Mouse (Mus musculus) embryonic facial prominence, embryonic 11.5 days (tissue): Measurements from ENCODE around the gene Dock4. TPM values are rescaled to one million over a fixed set of nuclear protein-coding genes. Genes with fewer than 3 reads are reported as not detected.
A peak's percentile ranks its signal among the peaks of the same experiment; 100 is the strongest.

Source experiments
- ATAC-seq: fragments of 200-750 bp; cut with Nextera tagmentation; replicated peaks from 2 replicates; pipeline ENCODE4 v1.8.0; 2017; ENCODE audit warnings: low read depth; ENCODE audit not compliant: insufficient number of reproducible peaks, low FRiP score, low TSS enrichment
- DNase-seq: peaks from one replicate; pipeline ENCODE4 v3.0.0-alpha.2; 2015; ENCODE audit warnings: low spot score
- H3K27ac ChIP-seq: fragments of 300-500 bp; sonication (generic); replicated peaks from 2 replicates; pipeline ENCODE4 v1.5.1; 2014; ENCODE audit warnings: mild to moderate bottlenecking, low read depth, low read length, control low read depth
- H3K27me3 ChIP-seq: fragments of 300-500 bp; sonication (generic); 2 replicates; pipeline ENCODE4 v1.6.1; 2014; ENCODE audit warnings: mild to moderate bottlenecking, low read length, moderate library complexity, mixed read lengths; ENCODE audit not compliant: control insufficient read depth, insufficient read depth
- H3K36me3 ChIP-seq: fragments of 300-500 bp; sonication (generic); replicated peaks from 2 replicates; pipeline ENCODE4 v1.6.1; 2014; ENCODE audit warnings: low read depth, mild to moderate bottlenecking, low read length, moderate library complexity, mixed read lengths; ENCODE audit not compliant: control insufficient read depth, insufficient read depth
- H3K4me1 ChIP-seq: fragments of 300-500 bp; sonication (generic); 2 replicates; pipeline ENCODE4 v1.6.1; 2014; ENCODE audit warnings: low read length, mixed read lengths; ENCODE audit not compliant: control insufficient read depth, insufficient read depth
- H3K4me2 ChIP-seq: fragments of 300-500 bp; sonication (generic); 2 replicates; pipeline ENCODE4 v1.6.1; 2014; ENCODE audit warnings: low read depth, mild to moderate bottlenecking, control low read depth, low read length, moderate library complexity
- H3K4me3 ChIP-seq: fragments of 300-500 bp; sonication (generic); 2 replicates; pipeline ENCODE4 v1.5.1; 2014; ENCODE audit warnings: low read depth, low read length, control low read depth
- H3K9ac ChIP-seq: fragments of 300-500 bp; sonication (generic); replicated peaks from 2 replicates; pipeline ENCODE4 v1.6.1; 2014; ENCODE audit warnings: mild to moderate bottlenecking, control low read depth, low read length
- H3K9me3 ChIP-seq: fragments of 300-500 bp; sonication (generic); replicated peaks from 2 replicates; pipeline ENCODE4 v1.6.1; 2016; ENCODE audit warnings: mild to moderate bottlenecking, low read length, inconsistent platforms, mixed read lengths; ENCODE audit not compliant: control insufficient read depth
- WGBS: fragments of 180-500 bp; shearing (Covaris S2); extraction: QIAGEN DNeasy Blood & Tissue Kit; methylation state at CpG from one replicate; pipeline ENCODE4 v1.1.7; 2014; 5-methylcytosine and 5-hydroxymethylcytosine counted together
- polyA plus RNA-seq: library from polyadenylated mRNA; unstranded; fragments of >200 nt; fragmentation: Nextera tagmentation; extraction: Ambion mirVana; gene quantifications from 2 replicates; pipeline ENCODE4 v1.2.1, GENCODE M21; 2014

Dock4 gene
- polyA plus RNA-seq, 1 experiment from 2014 or later: 10.7 TPM

GRCm38 (mm10) chr12:40795768-40796167 lies 350.0 kb downstream of the Dock4 start:
- Histone ChIP-seq H3K27ac (no peak overlapping the region), H3K36me3 (no peaks in the 10 kb centered on the region), H3K4me1 (no peaks in the 10 kb centered on the region), H3K4me3 (no peak overlapping the region), H3K27me3 (no peaks in the 10 kb centered on the region), H3K9ac (no peak overlapping the region), H3K9me3 (no peaks in the 10 kb centered on the region), H3K4me2 (no peak overlapping the region)
- no peak for DNase-seq
- 44% methylated on average over 2 of the region's 2 CpGs for WGBS
- no peak for ATAC-seq

GRCm38 (mm10) chr12:40796813-40797491 lies 351.2 kb downstream of the Dock4 start:
- ATAC-seq (no peak), DNase-seq (no peak)
- Histone ChIP-seq H3K9me3 (no peaks in the 10 kb centered on the region), H3K9ac (no peak overlapping the region), H3K4me3 (no peak overlapping the region), H3K27ac (no peak overlapping the region), H3K4me2 (no peak overlapping the region), H3K27me3 (no peaks in the 10 kb centered on the region), H3K4me1 (no peaks in the 10 kb centered on the region), H3K36me3 (no peaks in the 10 kb centered on the region)
- WGBS: 58% methylated on average over 14 of the region's 14 CpGs

GRCm38 (mm10) chr12:40797561-40798343 lies 352.0 kb downstream of the Dock4 start:
- Histone ChIP-seq H3K4me3 (no peak overlapping the region), H3K9me3 (no peaks in the 10 kb centered on the region), H3K4me2 (no peak overlapping the region), H3K36me3 (no peaks in the 10 kb centered on the region), H3K27me3 (no peaks in the 10 kb centered on the region), H3K9ac (no peak overlapping the region), H3K27ac (no peak overlapping the region), H3K4me1 (no peaks in the 10 kb centered on the region)
- ATAC-seq: no peak
- 65% methylated on average over 9 of the region's 9 CpGs for WGBS
- DNase-seq: no peak

- Histone ChIP-seq H3K9ac (no peak overlapping the region), H3K27me3 (no peaks in the 10 kb centered on the region), H3K4me1 (no peaks in the 10 kb centered on the region), H3K9me3 (no peaks in the 10 kb centered on the region), H3K4me3 (no peak overlapping the region), H3K27ac (no peak overlapping the region), H3K4me2 (no peak overlapping the region), H3K36me3 (no peaks in the 10 kb centered on the region)
- peak; percentile 66 for DNase-seq
- 56% methylated on average over 5 of the region's 5 CpGs for WGBS
- no peak for ATAC-seq
Measured at GRCm38 (mm10) chr12:40798344-40799017, 352.7 kb downstream of the Dock4 start.

GRCm38 (mm10) chr12:40801456-40801855 lies 355.7 kb downstream of the Dock4 start:
- Histone ChIP-seq H3K9ac (no peak overlapping the region), H3K4me1 (no peaks in the 10 kb centered on the region), H3K4me3 (no peak overlapping the region), H3K36me3 (no peaks in the 10 kb centered on the region), H3K9me3 (no peaks in the 10 kb centered on the region), H3K27me3 (no peaks in the 10 kb centered on the region), H3K27ac (no peak overlapping the region), H3K4me2 (no peak overlapping the region)
- no peak for DNase-seq
- no peak for ATAC-seq
- 75% methylated on average over 3 of the region's 3 CpGs for WGBS

GRCm38 (mm10) chr12:40805257-40805656 lies 359.5 kb downstream of the Dock4 start:
- Histone ChIP-seq H3K4me1 (no peaks in the 10 kb centered on the region), H3K4me2 (no peak overlapping the region), H3K9me3 (no peaks in the 10 kb centered on the region), H3K27me3 (no peaks in the 10 kb centered on the region), H3K4me3 (no peak overlapping the region), H3K36me3 (no peaks in the 10 kb centered on the region), H3K9ac (no peak overlapping the region), H3K27ac (no peak overlapping the region)
- DNase-seq (no peak), ATAC-seq (no peak)
- 77% methylated on average over 2 of the region's 2 CpGs for WGBS

- Histone ChIP-seq H3K4me1 (no peaks in the 10 kb centered on the region), H3K36me3 (no peaks in the 10 kb centered on the region), H3K9me3 (no peaks in the 10 kb centered on the region), H3K27me3 (no peaks in the 10 kb centered on the region), H3K4me3 (no peak overlapping the region), H3K27ac (no peak overlapping the region), H3K4me2 (no peak overlapping the region), H3K9ac (no peak overlapping the region)
- 82% methylated on average over 1 of the region's 1 CpGs for WGBS
- ATAC-seq (no peak), DNase-seq (no peak)
Measured at GRCm38 (mm10) chr12:40807916-40808315, 362.2 kb downstream of the Dock4 start.

GRCm38 (mm10) chr12:40813474-40813873 lies 367.7 kb downstream of the Dock4 start:
- H3K27me3 ChIP-seq: no peaks in the 10 kb centered on the region
- H3K9me3 ChIP-seq: no peaks in the 10 kb centered on the region
- no peak for DNase-seq
- WGBS: 24% methylated on average over 2 of the region's 2 CpGs
- no peaks in the 10 kb centered on the region for H3K36me3 ChIP-seq
- H3K27ac ChIP-seq: no peak overlapping the region
- H3K9ac ChIP-seq: no peak overlapping the region
- no peaks in the 10 kb centered on the region for H3K4me1 ChIP-seq
- H3K4me3 ChIP-seq: no peak overlapping the region
- no peak overlapping the region for H3K4me2 ChIP-seq
- ATAC-seq: no peak
